Mouse (Mus musculus) CD4-positive naive resting alpha-beta T cell, adult 76 days (primary cell): ENCODE results near the gene Prdm8. TPM values are rescaled to one million over a fixed set of nuclear protein-coding genes. Genes with fewer than 3 reads are reported as not detected.

Experiments
- total RNA-seq: library from RNA; stranded (reverse); gene quantifications from one replicate; pipeline ENCODE4 v1.2.4, GENCODE M21; 2023

The Prdm8 gene
- total RNA-seq = not detected

DNA sequence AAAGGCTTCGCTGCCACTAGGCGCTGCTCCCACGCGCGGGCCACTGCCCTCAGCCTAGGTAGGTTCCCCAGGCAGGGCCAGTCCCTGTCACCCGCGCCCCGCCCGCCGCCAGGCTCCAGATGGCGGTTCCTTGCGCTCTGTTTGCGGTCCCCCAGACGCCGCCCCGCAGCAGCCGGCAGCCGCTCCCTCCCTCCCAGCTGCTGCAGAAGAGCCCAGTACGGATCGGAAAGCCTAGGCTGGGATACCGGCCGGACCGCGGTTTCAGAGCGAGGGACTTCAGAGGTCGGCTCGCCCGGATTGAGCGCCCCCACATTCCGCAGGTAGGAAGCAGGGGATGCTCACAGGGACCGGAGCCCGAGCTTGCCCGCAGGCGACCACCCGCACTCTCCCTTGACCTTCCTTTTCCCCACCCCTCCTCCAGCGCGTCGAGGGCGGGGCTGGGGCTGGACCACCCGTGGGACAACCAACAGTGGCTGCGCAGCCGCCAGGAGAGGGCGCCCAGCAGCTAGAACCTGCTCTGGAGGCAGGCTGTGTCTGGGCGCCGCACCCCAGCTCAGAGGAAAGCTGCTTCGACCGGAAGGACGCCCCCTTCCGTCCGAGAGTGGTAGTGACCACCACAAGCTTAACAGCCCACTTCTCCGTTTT is at the start of gene Prdm8:
Gene Prdm8 (plus strand): TSS at position 19 of the 645 bp plus-strand sequence.

Other genes starting within 250 kb of the Prdm8 start
- gene Antxr2, start 136.2 kb upstream of the Prdm8 start, total RNA-seq = 18.1 TPM
- gene Fgf5, start 87.0 kb downstream of the Prdm8 start, total RNA-seq = not detected
- not detected for gene Cfap299, start 162.1 kb downstream of the Prdm8 start, total RNA-seq